Mouse (Mus musculus) CH12.LX (cell line): Measurements from ENCODE around the gene Spink4. TPM values are rescaled to one million over a fixed set of nuclear protein-coding genes. Genes with fewer than 3 reads are reported as not detected.

Source experiments
- DNase-seq: peaks from one replicate; pipeline ENCODE4 v3.0.0-alpha.2; 2013; ENCODE audit errors: extremely low read depth
- H3K27ac ChIP-seq: 2 replicates; pipeline ENCODE4 v1.5.1; 2012; ENCODE audit warnings: low read depth, mild to moderate bottlenecking, control low read depth, moderate library complexity; ENCODE audit not compliant: insufficient read depth
- H3K27me3 ChIP-seq: replicated peaks from 2 replicates; pipeline ENCODE3; 2012; ENCODE audit warnings: inconsistent platforms
- H3K36me3 ChIP-seq, 2 experiments: replicated peaks in 1 of 2; 2 replicates each; pipeline versions ENCODE3 to v1.6.1; 2012; ENCODE audit warnings: inconsistent platforms in 1 of 2, low read length in 1 of 2, mild to moderate bottlenecking in 1 of 2, mixed read lengths in 1 of 2, moderate library complexity in 1 of 2; ENCODE audit not compliant: control insufficient read depth in 1 of 2, insufficient read depth in 1 of 2
- H3K4me1 ChIP-seq, 2 experiments: 2 replicates each; pipeline ENCODE4 v1.6.1; 2012; ENCODE audit warnings: inconsistent platforms in 1 of 2, moderate library complexity in 1 of 2; ENCODE audit not compliant: insufficient read depth in 2 of 2, control insufficient read depth in 1 of 2
- H3K4me2 ChIP-seq: 2 replicates; pipeline ENCODE4 v1.6.1; 2012; ENCODE audit warnings: low read depth, mild to moderate bottlenecking, control low read depth; ENCODE audit not compliant: poor library complexity, insufficient read depth, severe bottlenecking
- H3K4me3 ChIP-seq, 3 experiments: fragments of 150-350 bp in 1 of 3; sonication (generic) in 1 of 3; replicated peaks in 1 of 3; 2 replicates each; pipeline versions ENCODE3 to v1.5.1; 2011 to 2012; ENCODE audit warnings: low read depth in 2 of 3, low read length in 2 of 3, mild to moderate bottlenecking in 2 of 3, moderate library complexity in 2 of 3, control low read depth in 1 of 3, improper control_type of control experiment in 1 of 3, inconsistent platforms in 1 of 3, mixed read lengths in 1 of 3; ENCODE audit not compliant: poor library complexity in 1 of 3
- H3K79me2 ChIP-seq: replicated peaks from 2 replicates; pipeline ENCODE4 v1.6.1; 2012; ENCODE audit warnings: mild to moderate bottlenecking, moderate library complexity; ENCODE audit not compliant: control insufficient read depth, poor library complexity, insufficient read depth, severe bottlenecking; ENCODE audit errors: extremely low read depth
- H3K9ac ChIP-seq: 2 replicates; pipeline ENCODE4 v1.6.1; 2012; ENCODE audit warnings: low read depth, mild to moderate bottlenecking, control low read depth, moderate library complexity; ENCODE audit not compliant: insufficient read depth
- H3K9me3 ChIP-seq: replicated peaks from 2 replicates; pipeline ENCODE3; 2012; ENCODE audit warnings: low read length, inconsistent platforms, mixed read lengths
- BHLHE40 ChIP-seq: IDR thresholded peaks from 2 replicates; pipeline ENCODE4 v1.6.1; 2011; ENCODE audit warnings: mild to moderate bottlenecking, low read depth, low read length, improper control_type of control experiment
- CHD1 ChIP-seq: IDR thresholded peaks from 2 replicates; pipeline ENCODE4 v1.6.1; 2012; ENCODE audit warnings: low read depth, low read length, improper control_type of control experiment, inconsistent platforms
- CHD2 ChIP-seq: IDR thresholded peaks from 2 replicates; pipeline ENCODE4 v1.6.1; 2011; ENCODE audit warnings: low read length, improper control_type of control experiment
- CTCF ChIP-seq, 2 experiments: IDR thresholded peaks in 1 of 2; conservative IDR thresholded peaks in 1 of 2; 2 replicates each; pipeline ENCODE4 v1.5.1; 2011 to 2012; ENCODE audit warnings: low read depth in 2 of 2, low read length in 2 of 2, improper control_type of control experiment in 1 of 2, inconsistent platforms in 1 of 2, mild to moderate bottlenecking in 1 of 2, moderate library complexity in 1 of 2
- E2F4 ChIP-seq: IDR thresholded peaks from 2 replicates; pipeline ENCODE4 v1.6.1; 2011; ENCODE audit warnings: low read depth, low read length, improper control_type of control experiment; ENCODE audit not compliant: insufficient replicate concordance
- ELF1 ChIP-seq: IDR thresholded peaks from 2 replicates; pipeline ENCODE4 v1.6.1; 2014; ENCODE audit warnings: low read depth, mild to moderate bottlenecking, inconsistent platforms, low read length, improper control_type of control experiment
- EP300 ChIP-seq: IDR thresholded peaks from 2 replicates; pipeline ENCODE4 v1.6.1; 2011; ENCODE audit warnings: low read length, improper control_type of control experiment
- ETS1 ChIP-seq: conservative IDR thresholded peaks from 2 replicates; pipeline ENCODE4 v1.6.1; 2012; ENCODE audit warnings: low read depth, mild to moderate bottlenecking, inconsistent platforms, low read length, improper control_type of control experiment, moderate library complexity
- GABPA ChIP-seq: IDR thresholded peaks from 2 replicates; pipeline ENCODE4 v1.6.1; 2012; ENCODE audit warnings: low read depth, low read length, improper control_type of control experiment, inconsistent platforms; ENCODE audit not compliant: insufficient replicate concordance
- HCFC1 ChIP-seq: IDR thresholded peaks from 2 replicates; pipeline ENCODE4 v1.6.1; 2012; ENCODE audit warnings: low read depth, mild to moderate bottlenecking, inconsistent platforms, low read length, improper control_type of control experiment
- IRF4 ChIP-seq: IDR thresholded peaks from 2 replicates; pipeline ENCODE4 v1.6.1; 2014; ENCODE audit warnings: low read depth, mild to moderate bottlenecking, inconsistent platforms, low read length, improper control_type of control experiment
- JUN ChIP-seq: IDR thresholded peaks from 2 replicates; pipeline ENCODE4 v1.6.1; 2011; ENCODE audit warnings: low read depth, mild to moderate bottlenecking, low read length, improper control_type of control experiment, moderate library complexity; ENCODE audit not compliant: insufficient read depth
- JUND ChIP-seq: conservative IDR thresholded peaks from 2 replicates; pipeline ENCODE4 v1.6.1; 2011; ENCODE audit warnings: low read depth, low read length, improper control_type of control experiment
- KAT2A ChIP-seq: IDR thresholded peaks from 2 replicates; pipeline ENCODE4 v1.6.1; 2012; ENCODE audit warnings: low read length, improper control_type of control experiment, inconsistent platforms; ENCODE audit not compliant: insufficient replicate concordance
- MAFK ChIP-seq: IDR thresholded peaks from 2 replicates; pipeline ENCODE4 v1.6.1; 2011; ENCODE audit warnings: low read length, improper control_type of control experiment; ENCODE audit not compliant: insufficient replicate concordance
- MAX ChIP-seq: IDR thresholded peaks from 2 replicates; pipeline ENCODE4 v1.6.1; 2011; ENCODE audit warnings: low read length, improper control_type of control experiment
- MAZ ChIP-seq: IDR thresholded peaks from 2 replicates; pipeline ENCODE4 v1.6.1; 2012; ENCODE audit warnings: low read depth, mild to moderate bottlenecking, inconsistent platforms, low read length, improper control_type of control experiment, moderate library complexity
- MEF2A ChIP-seq: IDR thresholded peaks from 2 replicates; pipeline ENCODE4 v1.6.1; 2014; ENCODE audit warnings: low read depth, mild to moderate bottlenecking, inconsistent platforms, low read length, improper control_type of control experiment, borderline replicate concordance
- MXI1 ChIP-seq: IDR thresholded peaks from 2 replicates; pipeline ENCODE4 v1.6.1; 2011; ENCODE audit warnings: mild to moderate bottlenecking, low read depth, low read length, improper control_type of control experiment
- MYC ChIP-seq: IDR thresholded peaks from 2 replicates; pipeline ENCODE4 v1.6.1; 2011; ENCODE audit warnings: low read depth, mild to moderate bottlenecking, improper control_type of control experiment, low read length
- NELFE ChIP-seq: IDR thresholded peaks from 2 replicates; pipeline ENCODE4 v1.6.1; 2011; ENCODE audit warnings: low read depth, low read length, improper control_type of control experiment
- NRF1 ChIP-seq: IDR thresholded peaks from 2 replicates; pipeline ENCODE4 v1.6.1; 2014; ENCODE audit warnings: low read depth, mild to moderate bottlenecking, inconsistent platforms, low read length, improper control_type of control experiment, moderate library complexity
- PAX5 ChIP-seq: IDR thresholded peaks from 2 replicates; pipeline ENCODE4 v1.6.1; 2012; ENCODE audit warnings: low read length, inconsistent platforms, mixed read lengths
- POLR2A ChIP-seq: IDR thresholded peaks from 2 replicates; pipeline ENCODE4 v1.6.1; 2011; ENCODE audit warnings: low read depth, mild to moderate bottlenecking, improper control_type of control experiment, low read length
- POLR2AphosphoS2 ChIP-seq: IDR thresholded peaks from 2 replicates; pipeline ENCODE4 v1.6.1; 2011; ENCODE audit warnings: low read depth, low read length, improper control_type of control experiment
- RAD21 ChIP-seq: IDR thresholded peaks from 2 replicates; pipeline ENCODE4 v1.6.1; 2011; ENCODE audit warnings: low read depth, mild to moderate bottlenecking, low read length, improper control_type of control experiment, moderate library complexity
- RCOR1 ChIP-seq: conservative IDR thresholded peaks from 2 replicates; pipeline ENCODE4 v1.6.1; 2012; ENCODE audit warnings: low read depth, mild to moderate bottlenecking, inconsistent platforms, low read length, improper control_type of control experiment
- SIN3A ChIP-seq: IDR thresholded peaks from 2 replicates; pipeline ENCODE4 v1.6.1; 2012; ENCODE audit warnings: low read length, improper control_type of control experiment, inconsistent platforms
- SMC3 ChIP-seq: IDR thresholded peaks from 2 replicates; pipeline ENCODE4 v1.6.1; 2011; ENCODE audit warnings: low read depth, low read length, improper control_type of control experiment
- TBP ChIP-seq: conservative IDR thresholded peaks from 2 replicates; pipeline ENCODE4 v1.6.1; 2011; ENCODE audit warnings: low read depth, low read length, improper control_type of control experiment
- TCF12 ChIP-seq: IDR thresholded peaks from 2 replicates; pipeline ENCODE4 v1.6.1; 2014; ENCODE audit warnings: low read depth, mild to moderate bottlenecking, inconsistent platforms, low read length, improper control_type of control experiment
- UBTF ChIP-seq: IDR thresholded peaks from 2 replicates; pipeline ENCODE4 v1.6.1; 2012; ENCODE audit warnings: low read depth, mild to moderate bottlenecking, inconsistent platforms, low read length, improper control_type of control experiment, moderate library complexity
- USF1 ChIP-seq: IDR thresholded peaks from 2 replicates; pipeline ENCODE4 v1.6.1; 2014; ENCODE audit warnings: low read depth, mild to moderate bottlenecking, inconsistent platforms, low read length, improper control_type of control experiment
- USF2 ChIP-seq: conservative IDR thresholded peaks from 2 replicates; pipeline ENCODE4 v1.6.1; 2011; ENCODE audit warnings: low read depth, low read length, improper control_type of control experiment
- ZC3H11A ChIP-seq: IDR thresholded peaks from 2 replicates; pipeline ENCODE4 v1.6.1; 2012; ENCODE audit warnings: low read depth, mild to moderate bottlenecking, inconsistent platforms, low read length, improper control_type of control experiment
- ZKSCAN1 ChIP-seq: IDR thresholded peaks from 2 replicates; pipeline ENCODE4 v1.6.1; 2012; ENCODE audit warnings: low read depth, inconsistent platforms, low read length, improper control_type of control experiment, borderline replicate concordance
- ZMIZ1 ChIP-seq: IDR thresholded peaks from 2 replicates; pipeline ENCODE4 v1.6.1; 2012; ENCODE audit warnings: low read depth, mild to moderate bottlenecking, inconsistent platforms, low read length, improper control_type of control experiment
- ZNF384 ChIP-seq: IDR thresholded peaks from 2 replicates; pipeline ENCODE4 v1.6.1; 2012; ENCODE audit warnings: low read depth, low read length, improper control_type of control experiment, inconsistent platforms
- dilution Hi-C: fragments of 300-500 bp; cut with MboI; formaldehyde crosslinking; loops from 2 replicates; pipeline ENCODE4 v1.14.3; 2020; ENCODE audit warnings: low sequenced_read_pairs; ENCODE audit not compliant: extremely low pct_unique_long_range_greater_than_20kb, extremely low pct_ligation_motif_present
- in situ Hi-C: fragments of 300-500 bp; cut with MboI; formaldehyde crosslinking; loops from 3 replicates; pipeline ENCODE4 v1.14.3; 2019; ENCODE audit warnings: low sequenced_read_pairs, low pct_ligation_motif_present, low pct_unique_long_range_greater_than_20kb, mixed read lengths
- polyA plus RNA-seq: library from polyadenylated mRNA; unstranded; fragments of >175 nt; gene quantifications from 2 replicates; pipeline ENCODE4 v1.2.1, GENCODE M21; 2012; ENCODE audit warnings: low read depth; ENCODE audit not compliant: insufficient read length
- total RNA-seq, 2 experiments: library from RNA; depleted of rRNA; stranded (reverse); fragments of 300-350 nt in 1 of 2; fragments of >200 nt in 1 of 2; gene quantifications; 2 replicates each; pipeline ENCODE4 v1.2.3; 2012 to 2014

The Spink4 gene
- total and polyA plus RNA-seq, 3 experiments = not detected

DNA sequence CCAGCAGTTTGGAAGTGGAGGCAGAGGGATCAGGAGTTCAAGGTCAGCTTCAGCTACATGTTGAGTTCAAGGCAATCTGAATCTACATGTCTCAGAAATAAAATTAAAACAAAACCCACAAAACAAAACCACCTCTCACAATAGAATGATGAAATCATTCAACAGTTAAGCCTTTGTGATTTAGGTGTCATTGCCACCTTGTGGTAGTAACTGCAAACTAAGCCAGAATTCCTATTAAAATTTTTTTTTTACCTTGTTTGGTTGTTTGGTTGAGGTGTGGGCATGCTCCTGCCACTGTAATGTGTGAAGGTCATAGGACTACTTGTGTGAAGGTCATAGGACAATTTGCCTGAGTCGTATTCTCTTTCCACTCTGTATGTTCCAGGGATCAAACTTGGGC is 13.6 kb upstream of the Spink4 start:
- H3K27ac ChIP-seq = no peak overlapping the region
- no peak overlapping the region for H3K4me2 ChIP-seq
- dilution Hi-C loops (no loop called here), in situ Hi-C loops (loop anchor here (5.0 kb wide), 1 partner anchor 134 kb away; no protein-coding TSS in a partner anchor)
- TF ChIP-seq JUN (peak; percentile 30), EP300 (no peak), CTCF (conservative IDR thresholded peaks at IDR 0.05 in 1 of 2, IDR thresholded peaks at IDR 0.05 in 1 of 2; ENCODE audit: low read depth in 2 of 2, low read length in 2 of 2) (peak in 1 of 2 experiments; percentile 93; a peak in 3 of 4 replicates), MAZ (no peak), NRF1 (no peak), JUND (peak; percentile 73), ZKSCAN1 (no peak), POLR2A (no peak), TCF12 (no peak), CHD2 (no peak), ZC3H11A (peak; percentile 79), RCOR1 (no peak), ETS1 (no peak), PAX5 (no peak), ZNF384 (peak; percentile 93), MAX (no peak), KAT2A (no peak), HCFC1 (no peak), UBTF (no peak), BHLHE40 (no peak), E2F4 (no peak), IRF4 (peak; percentile 25; the same call in 1 of the 2 replicates), MEF2A (0 out of 2 replicates have a peak, but pooled peaks have one; percentile 13), ELF1 (no peak), SIN3A (peak; percentile 58; the same call in 1 of the 2 replicates), USF1 (no peak), MXI1 (no peak), ZMIZ1 (no peak), USF2 (no peak), MAFK (no peak), GABPA (no peak), TBP (no peak), CHD1 (no peak), SMC3 (peak; percentile 93), RAD21 (peak; percentile 97), NELFE (no peak), POLR2AphosphoS2 (no peak), MYC (peak; percentile 29; the same call in 1 of the 2 replicates)
- no peaks in the 10 kb centered on the region for H3K27me3 ChIP-seq
- DNase-seq = peak; percentile 62
- no peak overlapping the region for H3K4me3 ChIP-seq
- peaks cover 0 to 9% of the 10 kb centered on the region in 2 experiments; a peak in 2 of 4 replicates for H3K4me1 ChIP-seq
- no peaks in the 10 kb centered on the region for H3K79me2 ChIP-seq
- H3K9ac ChIP-seq = no peak overlapping the region; the same call in 1 of the 2 replicates
- H3K36me3 ChIP-seq = no peaks in the 10 kb centered on the region
- H3K9me3 ChIP-seq = no peaks in the 10 kb centered on the region
